8 mouse cellular contexts compared by ENCODE assay signal in genomic region chr9:52168686-52169270, GRCm38 (mm10). TPM values are rescaled to one million over a fixed set of nuclear protein-coding genes. Genes with fewer than 3 reads are reported as not detected.
DNase-seq lines count a peak whose midpoint lies in the region; ATAC-seq and TF ChIP-seq lines count a peak whose summit lies in the region.

No protein-coding gene starts in this region.

- no peaks in the 10 kb centered on the region; the same call in 1 of the 2 replicates for H3K4me1 ChIP-seq in intestine, postnatal 0 days (replicated peaks; ENCODE audit: control insufficient read depth, insufficient read depth, low read length)
- H3K4me1 ChIP-seq in limb, embryonic 12.5 days (replicated peaks): peaks cover 17% of the 10 kb centered on the region
- H3K4me1 ChIP-seq in midbrain, embryonic 13.5 days (replicated peaks): peaks cover 41% of the 10 kb centered on the region

- peak overlapping the region; percentile 90 for H3K4me2 ChIP-seq in intestine, postnatal 0 days (replicated peaks; ENCODE audit: low read depth)
- H3K4me2 ChIP-seq in limb, embryonic 12.5 days: peak overlapping the region; percentile 67
- H3K4me2 ChIP-seq in midbrain, embryonic 13.5 days (replicated peaks): peak overlapping the region; percentile 58

- DNase-seq in layer of hippocampus, adult 11-12 months (ENCODE audit: low spot score): peak; percentile 73
- DNase-seq in layer of hippocampus, adult 9-10 months (ENCODE audit: low spot score): no peak
- DNase-seq in embryo, embryonic 10.5 days (ENCODE audit: low spot score): peak; percentile 88
- DNase-seq in gastrocnemius, postnatal 4 days (ENCODE audit: low spot score in 2 of 2): peak; percentile 52 to 80
- peak; percentile 53 to 81 for DNase-seq in spleen, postnatal 4 days (ENCODE audit: low spot score in 2 of 2)

- peaks cover 36% of the 10 kb centered on the region; the same call in 1 of the 2 replicates for H3K27me3 ChIP-seq in intestine, postnatal 0 days (replicated peaks; ENCODE audit: control insufficient read depth, insufficient read depth, low read length)
- peaks cover 18% of the 10 kb centered on the region for H3K27me3 ChIP-seq in limb, embryonic 12.5 days
- H3K27me3 ChIP-seq in midbrain, embryonic 13.5 days: 0 out of 2 replicates have a peak, but pooled peaks cover 12% of the 10 kb centered on the region

- no peaks in the 10 kb centered on the region for H3K36me3 ChIP-seq in intestine, postnatal 0 days (ENCODE audit: control insufficient read depth, insufficient read depth)
- H3K36me3 ChIP-seq in limb, embryonic 12.5 days: no peaks in the 10 kb centered on the region
- H3K36me3 ChIP-seq in midbrain, embryonic 13.5 days: no peaks in the 10 kb centered on the region

- under 1% methylated on average over 26 of the region's 34 CpGs for WGBS in intestine, postnatal 0 days
- WGBS in limb, embryonic 12.5 days: under 1% methylated on average over 33 of the region's 34 CpGs
- WGBS in midbrain, embryonic 13.5 days: under 1% methylated on average over 33 of the region's 34 CpGs

- peak overlapping the region; percentile 74 for H3K27ac ChIP-seq in intestine, postnatal 0 days (ENCODE audit: low read depth, low read length)
- peak overlapping the region; percentile 91 for H3K27ac ChIP-seq in limb, embryonic 12.5 days
- peak overlapping the region; percentile 99 for H3K27ac ChIP-seq in midbrain, embryonic 13.5 days

- H3K9me3 ChIP-seq in intestine, postnatal 0 days (ENCODE audit: control insufficient read depth): no peaks in the 10 kb centered on the region
- no peaks in the 10 kb centered on the region for H3K9me3 ChIP-seq in limb, embryonic 12.5 days
- 0 out of 2 replicates have a peak, but pooled peaks cover 2% of the 10 kb centered on the region for H3K9me3 ChIP-seq in midbrain, embryonic 13.5 days

- H3K9ac ChIP-seq in intestine, postnatal 0 days (ENCODE audit: low read depth, low read length): peak overlapping the region; percentile 84
- peak overlapping the region; percentile 96 for H3K9ac ChIP-seq in limb, embryonic 12.5 days (replicated peaks)
- peak overlapping the region; percentile 99 for H3K9ac ChIP-seq in midbrain, embryonic 13.5 days (replicated peaks)

- peak; percentile 56 for TF ChIP-seq CTCF in intestine, postnatal 0 days (IDR thresholded peaks at IDR 0.05; ENCODE audit: low read depth)

- peak overlapping the region; percentile 71 for H3K4me3 ChIP-seq in intestine, postnatal 0 days (ENCODE audit: low read depth, low read length)
- H3K4me3 ChIP-seq in limb, embryonic 12.5 days (replicated peaks): peak overlapping the region; percentile 84
- peak overlapping the region; percentile 85 for H3K4me3 ChIP-seq in midbrain, embryonic 13.5 days (replicated peaks)

- ATAC-seq in intestine, postnatal 0 days: peak; percentile 57
- ATAC-seq in limb, embryonic 12.5 days (ENCODE audit: insufficient number of reproducible peaks, insufficient read depth, low FRiP score, low TSS enrichment, low read depth): peak; percentile 84
- ATAC-seq in midbrain, embryonic 13.5 days: peak; percentile 90

RNA-seq across cellular contexts. Expression of gene Zc3h12c, which starts 0.4 kb away (rescaled TPM):
- total RNA-seq in gastrocnemius, postnatal 4 days (2021): 10 to 100 TPM in 1 of 2 experiments, 1 to 10 TPM in 1; 9.6 to 10.6 TPM
- 0.95 and 1.1 TPM in 2 replicates for polyA plus RNA-seq in intestine, postnatal 0 days (2015; fragmentation: Nextera tagmentation; extraction: Ambion mirVana)
- polyA plus RNA-seq in limb, embryonic 12.5 days (2016; fragmentation: Nextera tagmentation; extraction: Ambion mirVana): 2.8 and 3.4 TPM in 2 replicates
- polyA plus RNA-seq in midbrain, embryonic 13.5 days (2015; fragmentation: Nextera tagmentation; extraction: Ambion mirVana): 10.8 and 10.9 TPM in 2 replicates
